Mouse (Mus musculus) midbrain, embryonic 12.5 days (tissue): Measurements from ENCODE around the gene Qrich1. TPM values are rescaled to one million over a fixed set of nuclear protein-coding genes. Genes with fewer than 3 reads are reported as not detected.

Experiments used
- ATAC-seq: fragments of 200-750 bp; cut with Nextera tagmentation; 2 replicates; pipeline ENCODE4 v1.8.0; 2017; ENCODE audit warnings: low read depth, moderate TSS enrichment, moderate library complexity; ENCODE audit not compliant: low FRiP score
- H3K27ac ChIP-seq: fragments of 300-500 bp; sonication (generic); replicated peaks from 2 replicates; pipeline ENCODE4 v1.5.1; 2016; ENCODE audit warnings: mild to moderate bottlenecking
- H3K27me3 ChIP-seq: fragments of 300-500 bp; sonication (generic); 2 replicates; pipeline ENCODE4 v1.6.1; 2016; ENCODE audit warnings: mild to moderate bottlenecking
- H3K36me3 ChIP-seq: fragments of 300-500 bp; sonication (generic); 2 replicates; pipeline ENCODE4 v1.6.1; 2016
- H3K4me1 ChIP-seq: fragments of 300-500 bp; sonication (generic); 2 replicates; pipeline ENCODE4 v1.6.1; 2016
- H3K4me2 ChIP-seq: fragments of 300-500 bp; sonication (generic); replicated peaks from 2 replicates; pipeline ENCODE4 v1.6.1; 2016; ENCODE audit warnings: mild to moderate bottlenecking, moderate library complexity
- H3K4me3 ChIP-seq: fragments of 300-500 bp; sonication (generic); 2 replicates; pipeline ENCODE4 v1.5.1; 2016; ENCODE audit warnings: mild to moderate bottlenecking
- H3K9ac ChIP-seq: fragments of 300-500 bp; sonication (generic); replicated peaks from 2 replicates; pipeline ENCODE4 v1.6.1; 2016; ENCODE audit warnings: mild to moderate bottlenecking, moderate library complexity
- H3K9me3 ChIP-seq: fragments of 300-500 bp; sonication (generic); 2 replicates; pipeline ENCODE4 v1.6.1; 2016; ENCODE audit warnings: mild to moderate bottlenecking
- whole genome bisulfite sequencing: fragments of 180-500 bp; shearing (Covaris S2); methylation state at CpG from one replicate; pipeline ENCODE4 v1.1.7; 2016; 5-methylcytosine and 5-hydroxymethylcytosine counted together
- microRNA counts: library from miRNA; unstranded; fragments of <30 nt; microRNA quantifications from one replicate; lab custom pipeline; 2017
- microRNA-seq: library from miRNA; unstranded; fragments of <30 nt; microRNA quantifications from one replicate; pipeline ENCODE4, GENCODE M21; 2017
- polyA plus RNA-seq: library from polyadenylated mRNA; unstranded; fragments of >200 nt; fragmentation: Nextera tagmentation; extraction: Ambion mirVana; gene quantifications from 2 replicates; pipeline ENCODE4 v1.2.1, GENCODE M21; 2016

Gene Qrich1
- polyA plus RNA-seq, 1 experiment from 2014 or later = 178 TPM

GRCm38 (mm10) chr9:108608889-108609288 is 92.3 kb downstream of the Qrich1 start:
- no peaks in the 10 kb centered on the region for H3K27me3 ChIP-seq
- no peak overlapping the region for H3K4me3 ChIP-seq
- H3K9me3 ChIP-seq = no peaks in the 10 kb centered on the region
- peaks cover 95% of the 10 kb centered on the region for H3K36me3 ChIP-seq
- no peaks in the 10 kb centered on the region for H3K4me1 ChIP-seq
- no peak overlapping the region for H3K27ac ChIP-seq
- H3K4me2 ChIP-seq = no peak overlapping the region
- 96% methylated on average over 4 of the region's 4 CpGs for WGBS
- ATAC-seq = no peak
- no peak overlapping the region for H3K9ac ChIP-seq

MicroRNAs encoded within 50 kb of the gene (microRNA counts, 519-probe panel; counts per million panel counts)
- microRNA mmu-miR-191 (lab: Ali Mortazavi, UCI) = 5,882 counts per million, percentile 59 among the panel's probes with 10 or more counts
- microRNA mmu-miR-425 (lab: Ali Mortazavi, UCI) = 5,156 counts per million, percentile 46 among the panel's probes with 10 or more counts

Small RNAs within 50 kb of the gene (microRNA-seq; reads per million reads assigned to microRNA genes)
- not detected for gene Gm24083
- gene Mir191 = not detected
- gene Mir425 = 2,805 reads per million, percentile 85 among the genes with 10 or more reads in this experiment

Other genes starting within 250 kb of the Qrich1 start
- 67.9 and 78.4 TPM in 2 replicates for gene Nicn1, start 226.4 kb upstream of the Qrich1 start, polyA plus RNA-seq
- gene Amt, start 220.0 kb upstream of the Qrich1 start, polyA plus RNA-seq = 25.0 and 30.0 TPM in 2 replicates
- gene Rhoa, start 210.7 kb upstream of the Qrich1 start, polyA plus RNA-seq = 324 and 379 TPM in 2 replicates
- 39.9 and 41.7 TPM in 2 replicates for gene Tcta, start 210.6 kb upstream of the Qrich1 start, polyA plus RNA-seq
- 656 and 692 TPM in 2 replicates for gene Gpx1, start 177.9 kb upstream of the Qrich1 start, polyA plus RNA-seq
- 135 and 142 TPM in 2 replicates for gene Usp4, start 169.0 kb upstream of the Qrich1 start, polyA plus RNA-seq
- 1.7 and 2.4 TPM in 2 replicates for gene 1700102P08Rik, start 124.0 kb upstream of the Qrich1 start, polyA plus RNA-seq
- gene Ccdc36, start 88.3 kb upstream of the Qrich1 start, polyA plus RNA-seq = 1.3 and 1.7 TPM in 2 replicates
- not detected in 2 replicates for gene BC048562, start 80.3 kb upstream of the Qrich1 start, polyA plus RNA-seq
- 51.4 and 52.6 TPM in 2 replicates for gene Ccdc71, start 56.3 kb upstream of the Qrich1 start, polyA plus RNA-seq
- 60.7 and 72.1 TPM in 2 replicates for gene Klhdc8b, start 55.2 kb upstream of the Qrich1 start, polyA plus RNA-seq
- 42.2 and 44.0 TPM in 2 replicates for gene Lamb2, start 37.1 kb upstream of the Qrich1 start, polyA plus RNA-seq
- 111 and 116 TPM in 2 replicates for gene Usp19, start 26.2 kb upstream of the Qrich1 start, polyA plus RNA-seq
- gene Qars, start 9.1 kb upstream of the Qrich1 start, polyA plus RNA-seq = 83.7 and 86.3 TPM in 2 replicates
- 133 and 143 TPM in 2 replicates for gene Impdh2, start 43.5 kb downstream of the Qrich1 start, polyA plus RNA-seq
- 56.9 and 58.8 TPM in 2 replicates for gene Ndufaf3, start 50.6 kb downstream of the Qrich1 start, polyA plus RNA-seq
- 251 and 260 TPM in 2 replicates for gene Dalrd3, start 53.1 kb downstream of the Qrich1 start, polyA plus RNA-seq
- 288 and 293 TPM in 2 replicates for gene Wdr6, start 61.9 kb downstream of the Qrich1 start, polyA plus RNA-seq
- 14.7 and 16.4 TPM in 2 replicates for gene P4htm, start 80.9 kb downstream of the Qrich1 start, polyA plus RNA-seq
- 60.3 and 64.8 TPM in 2 replicates for gene Arih2, start 132.6 kb downstream of the Qrich1 start, polyA plus RNA-seq
- gene Slc25a20, start 145.3 kb downstream of the Qrich1 start, polyA plus RNA-seq = 36.6 and 38.6 TPM in 2 replicates
- gene Prkar2a, start 172.5 kb downstream of the Qrich1 start, polyA plus RNA-seq = 57.1 and 67.6 TPM in 2 replicates